Mouse (Mus musculus): ENCODE results near the gene Traf3ip1.

The Traf3ip1 gene

GRCm38 (mm10) chr1:91494457-91495140, at the start of gene Traf3ip1:
Traf3ip1 (plus strand) TSS chr1:91494647.
- DNase-seq (ENCODE audit: low spot score): peak; percentile 94

GRCm38 (mm10) chr1:91444841-91445830, 49.3 kb upstream of the Traf3ip1 start:
- DNase-seq (ENCODE audit: low spot score): no peak

GRCm38 (mm10) chr1:91446060-91446459, 48.4 kb upstream of the Traf3ip1 start:
- DNase-seq (ENCODE audit: low spot score): peak; percentile 87

GRCm38 (mm10) chr1:91446511-91446910, 47.9 kb upstream of the Traf3ip1 start:
- DNase-seq (ENCODE audit: low spot score): no peak

- peak; percentile 80 for DNase-seq (ENCODE audit: low spot score)
Observed at GRCm38 (mm10) chr1:91448688-91449087, 45.8 kb upstream of the Traf3ip1 start.

- DNase-seq (ENCODE audit: low spot score): no peak
Observed at GRCm38 (mm10) chr1:91450851-91451250, 43.6 kb upstream of the Traf3ip1 start.

- no peak for DNase-seq (ENCODE audit: low spot score)
Observed at GRCm38 (mm10) chr1:91451547-91452084, 42.8 kb upstream of the Traf3ip1 start.

- no peak for DNase-seq (ENCODE audit: low spot score)
Observed at GRCm38 (mm10) chr1:91453932-91454331, 40.5 kb upstream of the Traf3ip1 start.

- DNase-seq (ENCODE audit: low spot score): no peak
Observed at GRCm38 (mm10) chr1:91454366-91454765, 40.1 kb upstream of the Traf3ip1 start.

- DNase-seq (ENCODE audit: low spot score): no peak
Observed at GRCm38 (mm10) chr1:91454927-91455326, 39.5 kb upstream of the Traf3ip1 start.

GRCm38 (mm10) chr1:91455661-91456161, 38.7 kb upstream of the Traf3ip1 start:
- peak; percentile 73 for DNase-seq (ENCODE audit: low spot score)

GRCm38 (mm10) chr1:91456301-91456801, 38.1 kb upstream of the Traf3ip1 start:
- DNase-seq (ENCODE audit: low spot score): peak; percentile 93

GRCm38 (mm10) chr1:91457116-91457515, 37.3 kb upstream of the Traf3ip1 start:
- DNase-seq (ENCODE audit: low spot score): peak; percentile 64

- no peak for DNase-seq (ENCODE audit: low spot score)
Observed at GRCm38 (mm10) chr1:91457698-91458097, 36.7 kb upstream of the Traf3ip1 start.

GRCm38 (mm10) chr1:91458223-91458861, 36.1 kb upstream of the Traf3ip1 start:
- DNase-seq (ENCODE audit: low spot score): peak; percentile 92

GRCm38 (mm10) chr1:91459059-91459809, 35.2 kb upstream of the Traf3ip1 start, which contains the start of gene Per2:
Per2 (minus strand) TSS chr1:91459324.
- DNase-seq (ENCODE audit: low spot score): peak; percentile 99

- DNase-seq (ENCODE audit: low spot score): no peak
Observed at GRCm38 (mm10) chr1:91460069-91460468, 34.4 kb upstream of the Traf3ip1 start.

GRCm38 (mm10) chr1:91460564-91460963, 33.9 kb upstream of the Traf3ip1 start:
- no peak for DNase-seq (ENCODE audit: low spot score)

- DNase-seq (ENCODE audit: low spot score): no peak
Observed at GRCm38 (mm10) chr1:91463336-91463995, 31.0 kb upstream of the Traf3ip1 start.

GRCm38 (mm10) chr1:91464436-91464835, 30.0 kb upstream of the Traf3ip1 start:
- DNase-seq (ENCODE audit: low spot score): no peak

Measured in lung, postnatal 25 days (tissue).